Mouse (Mus musculus) bone marrow macrophage, adult 2 months (primary cell): ENCODE measurements around the gene Bcar1.

Source experiments
- CTCF ChIP-seq: IDR thresholded peaks from 2 replicates; pipeline ENCODE4 v1.5.1; 2012; ENCODE audit warnings: low read depth, mild to moderate bottlenecking, low read length, moderate library complexity
- POLR2A ChIP-seq: IDR thresholded peaks from 2 replicates; pipeline ENCODE4 v1.6.1; 2012; ENCODE audit warnings: mild to moderate bottlenecking, low read depth, low read length, borderline replicate concordance

- TF ChIP-seq CTCF: no peak
- no peak for TF ChIP-seq POLR2A
These were observed 26.2 kb downstream of the Bcar1 start for GRCm38 (mm10) chr8:111717488-111717792.
